Mouse (Mus musculus): ENCODE results near the gene H2al1a. TPM values are rescaled to one million over a fixed set of nuclear protein-coding genes. Genes with fewer than 3 reads are reported as not detected.
A peak's percentile ranks its signal among the peaks of the same experiment; 100 is the strongest.
"Not testable (repeated sequence)": the region's sequence is repeated elsewhere in the genome, so short reads cannot be mapped to it uniquely, and the experiment has no call there.

H2al1a gene
- polyA plus RNA-seq, 1 experiment from 2014 or later = not detected

GRCm38 (mm10) chrX:11269074-11269473, 30.0 kb upstream of the H2al1a start:
- Histone ChIP-seq H3K9me3 (ENCODE audit: low read depth, low read length) (no peaks in the 10 kb centered on the region), H3K4me1 (ENCODE audit: insufficient read depth) (no peaks in the 10 kb centered on the region), H3K4me3 (ENCODE audit: low read depth, low read length) (no peak overlapping the region), H3K27me3 (ENCODE audit: insufficient read depth, low read length) (no peaks in the 10 kb centered on the region), H3K36me3 (ENCODE audit: insufficient read depth) (no peaks in the 10 kb centered on the region), H3K4me2 (no peak overlapping the region), H3K27ac (ENCODE audit: low read depth) (no peak overlapping the region), H3K9ac (no peak overlapping the region)
- TF ChIP-seq CTCF (IDR thresholded peaks at IDR 0.05; ENCODE audit: low read depth) = no peak
- DNase-seq = no peak
- ATAC-seq (ENCODE audit: insufficient read depth) = no peak
- whole genome bisulfite sequencing = 77% methylated on average over 3 of the region's 3 CpGs

GRCm38 (mm10) chrX:11273190-11273589, 25.9 kb upstream of the H2al1a start:
- Histone ChIP-seq H3K9me3 (ENCODE audit: low read depth, low read length) (no peaks in the 10 kb centered on the region), H3K36me3 (ENCODE audit: insufficient read depth) (no peaks in the 10 kb centered on the region), H3K27ac (ENCODE audit: low read depth) (no peak overlapping the region), H3K27me3 (ENCODE audit: insufficient read depth, low read length) (no peaks in the 10 kb centered on the region), H3K4me3 (ENCODE audit: low read depth, low read length) (no peak overlapping the region), H3K4me2 (no peak overlapping the region), H3K4me1 (ENCODE audit: insufficient read depth) (no peaks in the 10 kb centered on the region), H3K9ac (no peak overlapping the region)
- ATAC-seq (ENCODE audit: insufficient read depth) (no peak), DNase-seq (no peak)
- TF ChIP-seq CTCF (IDR thresholded peaks at IDR 0.05; ENCODE audit: low read depth) = no peak
- 48% methylated on average over 3 of the region's 3 CpGs for WGBS

GRCm38 (mm10) chrX:11277083-11277482, 22.0 kb upstream of the H2al1a start:
- no peaks in the 10 kb centered on the region for H3K27me3 ChIP-seq (ENCODE audit: insufficient read depth, low read length)
- no peak overlapping the region for H3K9ac ChIP-seq
- ATAC-seq (ENCODE audit: insufficient read depth) = peak; percentile 35; the same call in 1 of the 2 replicates
- H3K4me2 ChIP-seq = no peak overlapping the region
- TF ChIP-seq CTCF (IDR thresholded peaks at IDR 0.05; ENCODE audit: low read depth) = no peak
- H3K4me1 ChIP-seq (ENCODE audit: insufficient read depth) = no peaks in the 10 kb centered on the region
- H3K4me3 ChIP-seq (ENCODE audit: low read depth, low read length) = no peak overlapping the region
- DNase-seq = peak; percentile 72
- H3K36me3 ChIP-seq (ENCODE audit: insufficient read depth) = no peaks in the 10 kb centered on the region
- no peak overlapping the region for H3K27ac ChIP-seq (ENCODE audit: low read depth)
- WGBS = 39% methylated on average over 6 of the region's 6 CpGs
- no peaks in the 10 kb centered on the region for H3K9me3 ChIP-seq (ENCODE audit: low read depth, low read length)

GRCm38 (mm10) chrX:11280741-11281140, 18.3 kb upstream of the H2al1a start:
- TF ChIP-seq CTCF (IDR thresholded peaks at IDR 0.05; ENCODE audit: low read depth) = no peak
- Histone ChIP-seq H3K27ac (ENCODE audit: low read depth) (no peak overlapping the region), H3K9me3 (ENCODE audit: low read depth, low read length) (no peaks in the 10 kb centered on the region), H3K4me3 (ENCODE audit: low read depth, low read length) (no peak overlapping the region), H3K27me3 (ENCODE audit: insufficient read depth, low read length) (no peaks in the 10 kb centered on the region), H3K36me3 (ENCODE audit: insufficient read depth) (no peaks in the 10 kb centered on the region), H3K4me1 (ENCODE audit: insufficient read depth) (no peaks in the 10 kb centered on the region), H3K9ac (no peak overlapping the region), H3K4me2 (no peak overlapping the region)
- DNase-seq (no peak), ATAC-seq (ENCODE audit: insufficient read depth) (no peak)
- WGBS = 59% methylated on average over 2 of the region's 2 CpGs

- DNase-seq (peak; percentile 66), ATAC-seq (ENCODE audit: insufficient read depth) (peak; percentile 28; the same call in 1 of the 2 replicates)
- no peaks in the 10 kb centered on the region for H3K9me3 ChIP-seq (ENCODE audit: low read depth, low read length)
Observed at GRCm38 (mm10) chrX:11288306-11288882, 10.7 kb upstream of the H2al1a start.

GRCm38 (mm10) chrX:11289244-11289643, 9.8 kb upstream of the H2al1a start:
- Histone ChIP-seq H3K9ac (no peak overlapping the region), H3K4me1 (ENCODE audit: insufficient read depth) (no peaks in the 10 kb centered on the region), H3K36me3 (ENCODE audit: insufficient read depth) (no peaks in the 10 kb centered on the region), H3K27me3 (ENCODE audit: insufficient read depth, low read length) (no peaks in the 10 kb centered on the region), H3K4me3 (ENCODE audit: low read depth, low read length) (no peak overlapping the region), H3K4me2 (no peak overlapping the region), H3K27ac (ENCODE audit: low read depth) (no peak overlapping the region), H3K9me3 (ENCODE audit: low read depth, low read length) (no peaks in the 10 kb centered on the region)
- no peak for TF ChIP-seq CTCF (IDR thresholded peaks at IDR 0.05; ENCODE audit: low read depth)
- no peak for DNase-seq
- 73% methylated on average over 4 of the region's 4 CpGs for WGBS
- ATAC-seq (ENCODE audit: insufficient read depth) = no peak

More at GRCm38 (mm10) chrX:11288306-11288882, 10.7 kb upstream of the H2al1a start:
- no peaks in the 10 kb centered on the region for H3K36me3 ChIP-seq (ENCODE audit: insufficient read depth)
- no peaks in the 10 kb centered on the region for H3K27me3 ChIP-seq (ENCODE audit: insufficient read depth, low read length)
- no peak overlapping the region for H3K4me2 ChIP-seq
- H3K4me3 ChIP-seq (ENCODE audit: low read depth, low read length) = no peak overlapping the region
- H3K4me1 ChIP-seq (ENCODE audit: insufficient read depth) = no peaks in the 10 kb centered on the region
- WGBS = 43% methylated on average over 14 of the region's 14 CpGs
- no peak overlapping the region for H3K9ac ChIP-seq
- TF ChIP-seq CTCF (IDR thresholded peaks at IDR 0.05; ENCODE audit: low read depth) = no peak
- H3K27ac ChIP-seq (ENCODE audit: low read depth) = no peak overlapping the region

GRCm38 (mm10) chrX:11302132-11302531, 3.1 kb downstream of the H2al1a start, which contains the start of gene H2al1b:
TSS of gene H2al1b (plus strand) at chrX:11302432.
- H3K9ac ChIP-seq; DNase-seq; H3K9me3 ChIP-seq (ENCODE audit: low read depth, low read length); ATAC-seq (ENCODE audit: insufficient read depth); H3K4me1 ChIP-seq (ENCODE audit: insufficient read depth); H3K4me2 ChIP-seq; H3K27ac ChIP-seq (ENCODE audit: low read depth); H3K27me3 ChIP-seq (ENCODE audit: insufficient read depth, low read length); H3K4me3 ChIP-seq (ENCODE audit: low read depth, low read length); H3K36me3 ChIP-seq (ENCODE audit: insufficient read depth): not testable (repeated sequence)
- 95% methylated on average over 1 of the region's 3 CpGs for WGBS

- WGBS = 90% methylated on average over 2 of the region's 6 CpGs
- not testable (repeated sequence) for H3K4me3 ChIP-seq (ENCODE audit: low read depth, low read length); H3K9ac ChIP-seq; H3K4me2 ChIP-seq; H3K36me3 ChIP-seq (ENCODE audit: insufficient read depth); H3K27me3 ChIP-seq (ENCODE audit: insufficient read depth, low read length); DNase-seq; H3K27ac ChIP-seq (ENCODE audit: low read depth); H3K9me3 ChIP-seq (ENCODE audit: low read depth, low read length); ATAC-seq (ENCODE audit: insufficient read depth); H3K4me1 ChIP-seq (ENCODE audit: insufficient read depth)
Observed at GRCm38 (mm10) chrX:11305355-11305754, 6.3 kb downstream of the H2al1a start, which contains the start of gene H2al1c. TSS of gene H2al1c (plus strand) at chrX:11305655.

GRCm38 (mm10) chrX:11308524-11308923, 9.5 kb downstream of the H2al1a start, which contains the start of gene H2al1d:
TSS of gene H2al1d (plus strand) at chrX:11308824.
- H3K9ac ChIP-seq; H3K9me3 ChIP-seq (ENCODE audit: low read depth, low read length); DNase-seq; H3K27me3 ChIP-seq (ENCODE audit: insufficient read depth, low read length); H3K27ac ChIP-seq (ENCODE audit: low read depth); H3K4me2 ChIP-seq; ATAC-seq (ENCODE audit: insufficient read depth); H3K4me1 ChIP-seq (ENCODE audit: insufficient read depth); H3K4me3 ChIP-seq (ENCODE audit: low read depth, low read length); H3K36me3 ChIP-seq (ENCODE audit: insufficient read depth): not testable (repeated sequence)
- no CpG with 5 or more reads among the region's 6 CpGs for WGBS

- no CpG with 5 or more reads among the region's 3 CpGs for WGBS
- H3K27ac ChIP-seq (ENCODE audit: low read depth); H3K36me3 ChIP-seq (ENCODE audit: insufficient read depth); DNase-seq; ATAC-seq (ENCODE audit: insufficient read depth); H3K4me2 ChIP-seq; H3K4me3 ChIP-seq (ENCODE audit: low read depth, low read length); H3K27me3 ChIP-seq (ENCODE audit: insufficient read depth, low read length); H3K9ac ChIP-seq; H3K9me3 ChIP-seq (ENCODE audit: low read depth, low read length); H3K4me1 ChIP-seq (ENCODE audit: insufficient read depth): not testable (repeated sequence)
Observed at GRCm38 (mm10) chrX:11311634-11312033, 12.6 kb downstream of the H2al1a start, which contains the start of gene H2al1e. TSS of gene H2al1e (plus strand) at chrX:11311934.
